Comparison of ENCODE assay signal across 8 mouse cellular contexts in genomic region chr6:48628808-48629660, GRCm38 (mm10). TPM values are rescaled to one million over a fixed set of nuclear protein-coding genes. Genes with fewer than 3 reads are reported as not detected.
DNase-seq lines count a peak whose midpoint lies in the region; ATAC-seq lines count a peak whose summit lies in the region.

No protein-coding gene starts in this region.

- H3K4me2 ChIP-seq in embryonic facial prominence, embryonic 13.5 days, result peak overlapping the region; percentile 92
- H3K4me2 ChIP-seq in limb, embryonic 13.5 days (replicated peaks), result peak overlapping the region; percentile 88
- peak overlapping the region; percentile 78 for H3K4me2 ChIP-seq in neural tube, embryonic 13.5 days

- no peaks in the 10 kb centered on the region for H3K36me3 ChIP-seq in embryonic facial prominence, embryonic 13.5 days
- H3K36me3 ChIP-seq in limb, embryonic 13.5 days, result no peaks in the 10 kb centered on the region
- H3K36me3 ChIP-seq in neural tube, embryonic 13.5 days, result no peaks in the 10 kb centered on the region

- no peak overlapping the region for H3K27ac ChIP-seq in embryonic facial prominence, embryonic 13.5 days
- H3K27ac ChIP-seq in limb, embryonic 13.5 days, result no peak overlapping the region
- peak overlapping the region; percentile 46; the same call in 1 of the 2 replicates for H3K27ac ChIP-seq in neural tube, embryonic 13.5 days (replicated peaks)

- no peaks in the 10 kb centered on the region for H3K9me3 ChIP-seq in embryonic facial prominence, embryonic 13.5 days
- H3K9me3 ChIP-seq in limb, embryonic 13.5 days, result no peaks in the 10 kb centered on the region
- H3K9me3 ChIP-seq in neural tube, embryonic 13.5 days, result no peaks in the 10 kb centered on the region

- peak; percentile 21 to 34 for DNase-seq in adrenal gland, postnatal 36 days
- DNase-seq in adrenal gland, adult 8-10 months, result no peak
- peak; percentile 27 for DNase-seq in R1 (ENCODE audit: low read depth, low spot score)
- DNase-seq in induced T-regulatory cell, adult 2 months (ENCODE audit: low read depth), result peak; percentile 67
- DNase-seq in thymus, postnatal 4 days, result peak; percentile 71

- 8% methylated on average over 54 of the region's 54 CpGs for WGBS in embryonic facial prominence, embryonic 13.5 days
- 7% methylated on average over 54 of the region's 54 CpGs for WGBS in limb, embryonic 13.5 days
- whole genome bisulfite sequencing in neural tube, embryonic 13.5 days, result 7% methylated on average over 54 of the region's 54 CpGs

- no peak for ATAC-seq in embryonic facial prominence, embryonic 13.5 days (ENCODE audit: insufficient number of reproducible peaks, insufficient read depth, low FRiP score, low TSS enrichment, low read depth)
- no peak for ATAC-seq in limb, embryonic 13.5 days (ENCODE audit: low FRiP score, low read depth)
- peak; percentile 60 for ATAC-seq in neural tube, embryonic 13.5 days (ENCODE audit: low read depth)

- H3K4me1 ChIP-seq in embryonic facial prominence, embryonic 13.5 days, result peaks cover 20% of the 10 kb centered on the region
- H3K4me1 ChIP-seq in limb, embryonic 13.5 days, result peaks cover 23% of the 10 kb centered on the region
- peaks cover 29% of the 10 kb centered on the region for H3K4me1 ChIP-seq in neural tube, embryonic 13.5 days (replicated peaks)

- peak overlapping the region; percentile 51 for H3K4me3 ChIP-seq in embryonic facial prominence, embryonic 13.5 days
- H3K4me3 ChIP-seq in limb, embryonic 13.5 days, result peak overlapping the region; percentile 49
- H3K4me3 ChIP-seq in neural tube, embryonic 13.5 days, result peak overlapping the region; percentile 45

- peak overlapping the region; percentile 70 for H3K9ac ChIP-seq in embryonic facial prominence, embryonic 13.5 days
- H3K9ac ChIP-seq in limb, embryonic 13.5 days, result peak overlapping the region; percentile 63
- peak overlapping the region; percentile 71 for H3K9ac ChIP-seq in neural tube, embryonic 13.5 days

- peaks cover 62% of the 10 kb centered on the region for H3K27me3 ChIP-seq in embryonic facial prominence, embryonic 13.5 days
- H3K27me3 ChIP-seq in limb, embryonic 13.5 days, result peaks cover 68% of the 10 kb centered on the region
- peaks cover 42% of the 10 kb centered on the region for H3K27me3 ChIP-seq in neural tube, embryonic 13.5 days

RNA-seq across cellular contexts. Expression of gene AI854703, which starts 2.5 kb away (rescaled TPM):
- 1 to 10 TPM; 1.5 to 1.6 TPM for total RNA-seq in adrenal gland, postnatal 36 days (2021)
- 1 to 10 TPM; 1.9 to 6.3 (median 4.1) TPM for total RNA-seq in adrenal gland, adult 8-10 months (2022)
- polyA plus RNA-seq in embryonic facial prominence, embryonic 13.5 days (2015; fragmentation: Nextera tagmentation; extraction: Ambion mirVana), result 1.3 and 1.5 TPM in 2 replicates
- polyA plus RNA-seq in limb, embryonic 13.5 days (2015; fragmentation: Nextera tagmentation; extraction: Ambion mirVana), result 0.75 and 0.89 TPM in 2 replicates
- polyA plus RNA-seq in neural tube, embryonic 13.5 days (2015; fragmentation: Nextera tagmentation; extraction: Ambion mirVana), result 11.2 and 12.7 TPM in 2 replicates

RNA-seq across cellular contexts. Expression of gene Gimap8, which starts 18.0 kb away (rescaled TPM):
- 10 to 100 TPM in 1 of 2 experiments, 1 to 10 TPM in 1; 9.9 to 15.7 TPM for total RNA-seq in adrenal gland, postnatal 36 days (2021)
- 10 to 100 TPM in 2 of 4 experiments, 1 to 10 TPM in 2; 9.1 to 15.2 (median 11.7) TPM for total RNA-seq in adrenal gland, adult 8-10 months (2022)
- 0.46 and 0.98 TPM in 2 replicates for polyA plus RNA-seq in embryonic facial prominence, embryonic 13.5 days (2015; fragmentation: Nextera tagmentation; extraction: Ambion mirVana)
- polyA plus RNA-seq in limb, embryonic 13.5 days (2015; fragmentation: Nextera tagmentation; extraction: Ambion mirVana), result 0.70 and 0.86 TPM in 2 replicates
- polyA plus RNA-seq in neural tube, embryonic 13.5 days (2015; fragmentation: Nextera tagmentation; extraction: Ambion mirVana), result 0.74 TPM in 2 replicates

RNA-seq across cellular contexts. Expression of gene Zfp775, which starts 27.2 kb away (rescaled TPM):
- total RNA-seq in adrenal gland, postnatal 36 days (2021), result 1 to 10 TPM; 6.8 to 9.5 TPM
- 10 to 100 TPM; 10.8 to 14.9 (median 13.4) TPM for total RNA-seq in adrenal gland, adult 8-10 months (2022)
- polyA plus RNA-seq in embryonic facial prominence, embryonic 13.5 days (2015; fragmentation: Nextera tagmentation; extraction: Ambion mirVana), result 5.4 and 9.8 TPM in 2 replicates
- polyA plus RNA-seq in limb, embryonic 13.5 days (2015; fragmentation: Nextera tagmentation; extraction: Ambion mirVana), result 7.2 and 7.7 TPM in 2 replicates
- 11.3 and 15.7 TPM in 2 replicates for polyA plus RNA-seq in neural tube, embryonic 13.5 days (2015; fragmentation: Nextera tagmentation; extraction: Ambion mirVana)

RNA-seq across cellular contexts. Expression of gene Gm44965, which starts 35.3 kb away (rescaled TPM):
- not detected for total RNA-seq in adrenal gland, postnatal 36 days (2021)
- 1 to 10 TPM in 3 of 4 experiments, not detected in 1; 1.8 to 7.7 (median 2.6) TPM for total RNA-seq in adrenal gland, adult 8-10 months (2022)
- polyA plus RNA-seq in embryonic facial prominence, embryonic 13.5 days (2015; fragmentation: Nextera tagmentation; extraction: Ambion mirVana), result 1.2 TPM in 1 of 2 replicates, not detected in the other
- 0.73 TPM in 1 of 2 replicates, not detected in the other for polyA plus RNA-seq in limb, embryonic 13.5 days (2015; fragmentation: Nextera tagmentation; extraction: Ambion mirVana)
- polyA plus RNA-seq in neural tube, embryonic 13.5 days (2015; fragmentation: Nextera tagmentation; extraction: Ambion mirVana), result not detected in 2 replicates

RNA-seq across cellular contexts. Expression of gene Repin1, which starts 35.4 kb away (rescaled TPM):
- total RNA-seq in adrenal gland, postnatal 36 days (2021), result 10 to 100 TPM; 48.5 to 50.5 TPM
- 10 to 100 TPM; 59.1 to 84.5 (median 79.5) TPM for total RNA-seq in adrenal gland, adult 8-10 months (2022)
- polyA plus RNA-seq in embryonic facial prominence, embryonic 13.5 days (2015; fragmentation: Nextera tagmentation; extraction: Ambion mirVana), result 23.0 and 24.2 TPM in 2 replicates
- 30.7 and 34.1 TPM in 2 replicates for polyA plus RNA-seq in limb, embryonic 13.5 days (2015; fragmentation: Nextera tagmentation; extraction: Ambion mirVana)
- polyA plus RNA-seq in neural tube, embryonic 13.5 days (2015; fragmentation: Nextera tagmentation; extraction: Ambion mirVana), result 38.0 and 40.3 TPM in 2 replicates
